ENCODE assay signal across 24 mouse cellular contexts in genomic region chr10:117378642-117379041, GRCm38 (mm10).
"Had no signal": no experiment of that assay in that cellular context is flagged by ENCODE, and none has a peak within 500 bp of the region (broad histone marks: within the 10 kb centered on the region; RNA-seq: fewer than 3 reads in every experiment).

No protein-coding gene starts in this region.

- H3K27me3 ChIP-seq: embryonic facial prominence, embryonic 12.5 days; embryonic facial prominence, embryonic 13.5 days; embryonic facial prominence, embryonic 15.5 days; forebrain, embryonic 12.5 days; forebrain, embryonic 13.5 days; forebrain, embryonic 15.5 days had no signal

- H3K4me3 ChIP-seq: embryonic facial prominence, embryonic 10.5 days; embryonic facial prominence, embryonic 12.5 days; embryonic facial prominence, embryonic 13.5 days; embryonic facial prominence, embryonic 15.5 days; erythroblast, embryonic 14.5 days; forebrain, embryonic 12.5 days; forebrain, embryonic 13.5 days; forebrain, embryonic 15.5 days; gastrocnemius, adult 2 months; heart, adult 2 months had no signal

- DNase-seq: cerebellum, adult 9-10 months; cerebellum, adult 9-11 months; cerebellum, postnatal 10 days; cerebellum, postnatal 14 days; cerebellum, postnatal 25 days; cerebellum, postnatal 36 days; embryo, embryonic 11 days; forebrain, postnatal 0 days; gastrocnemius, adult 2 months; gastrocnemius, postnatal 10 days; gastrocnemius, postnatal 14 days; gastrocnemius, postnatal 25 days; gastrocnemius, postnatal 36 days; heart, adult 18-20 months; heart, adult 2 months had no signal

- H3K36me3 ChIP-seq: embryonic facial prominence, embryonic 12.5 days; embryonic facial prominence, embryonic 13.5 days; embryonic facial prominence, embryonic 15.5 days; forebrain, embryonic 12.5 days; forebrain, embryonic 15.5 days had no signal

- H3K27ac ChIP-seq: embryonic facial prominence, embryonic 10.5 days; embryonic facial prominence, embryonic 12.5 days; embryonic facial prominence, embryonic 13.5 days; embryonic facial prominence, embryonic 15.5 days; forebrain, embryonic 10.5 days; forebrain, embryonic 12.5 days; forebrain, embryonic 13.5 days; forebrain, embryonic 15.5 days; gastrocnemius, adult 2 months; heart, adult 2 months had no signal

- H3K9me3 ChIP-seq: embryonic facial prominence, embryonic 10.5 days; embryonic facial prominence, embryonic 12.5 days; embryonic facial prominence, embryonic 13.5 days; embryonic facial prominence, embryonic 15.5 days; forebrain, embryonic 10.5 days; forebrain, embryonic 12.5 days; forebrain, embryonic 13.5 days; forebrain, embryonic 15.5 days had no signal

- H3K9ac ChIP-seq: embryonic facial prominence, embryonic 12.5 days; embryonic facial prominence, embryonic 13.5 days; embryonic facial prominence, embryonic 15.5 days; forebrain, embryonic 12.5 days; forebrain, embryonic 13.5 days; forebrain, embryonic 15.5 days; forebrain, postnatal 0 days had no signal
